Mouse (Mus musculus) kidney, postnatal 4 days (tissue): Measurements from ENCODE around the gene Stx1b.
"Not testable (repeated sequence)": the region's sequence is repeated elsewhere in the genome, so short reads cannot be mapped to it uniquely, and the experiment has no call there.

ENCODE experiments used
- DNase-seq, 2 experiments: peaks; one replicate each; pipeline ENCODE4 v3.0.0; 2021; ENCODE audit warnings: mixed read lengths in 2 of 2

The Stx1b gene

DNA sequence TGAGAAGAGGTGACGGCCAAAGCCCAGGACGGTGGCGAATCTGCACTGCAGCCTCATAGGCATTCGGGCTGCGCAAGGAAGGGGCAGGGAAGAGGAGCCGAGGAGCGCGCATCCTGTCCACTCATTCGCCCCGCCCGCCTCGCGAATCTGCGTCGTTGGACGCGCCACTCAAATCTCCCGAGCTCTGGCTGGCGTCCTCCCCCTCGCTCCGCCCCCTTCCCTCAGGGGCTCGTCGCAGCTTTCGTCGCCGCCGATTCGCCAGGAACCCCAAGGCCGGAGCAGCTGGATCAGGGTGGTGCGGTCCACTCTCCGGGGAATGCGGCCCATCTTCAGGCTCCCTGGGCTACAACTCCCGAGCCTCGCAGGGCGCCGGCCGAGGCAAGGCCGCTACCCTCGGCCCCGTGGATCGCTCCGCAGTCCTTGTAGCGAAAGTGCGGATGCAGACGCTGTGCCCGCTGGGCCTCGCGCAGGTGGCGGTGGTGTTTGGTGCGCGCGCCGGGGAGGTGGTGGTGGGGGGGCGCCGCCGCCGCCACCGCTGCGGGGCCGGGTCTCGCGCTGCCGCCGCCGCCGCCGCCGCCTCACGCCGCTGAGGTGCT lies 47.4 kb downstream of the Stx1b start:
- DNase-seq, result peak; percentile 99

DNA sequence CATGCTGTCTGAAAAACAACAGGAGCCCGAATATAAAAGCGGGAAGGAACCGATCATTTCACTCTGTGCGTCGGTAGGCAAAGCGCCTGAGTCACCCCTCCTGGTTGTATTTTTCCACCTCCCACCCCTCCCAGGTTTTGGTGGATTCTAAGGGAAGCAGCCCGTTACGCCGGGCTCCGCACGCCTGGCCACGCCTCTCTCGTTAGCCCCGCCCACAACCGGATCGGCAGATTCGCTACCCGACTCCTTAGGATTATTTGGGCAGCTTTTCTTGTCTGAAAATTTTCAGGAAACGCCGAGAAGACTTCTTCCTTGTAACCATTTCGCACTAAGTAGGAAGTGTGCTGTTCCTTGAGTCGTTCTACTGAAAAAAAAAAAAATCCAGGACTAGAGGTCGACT lies 47.9 kb downstream of the Stx1b start, which contains the start of gene Setd1a:
Gene Setd1a (plus strand): TSS at position 245 of the 400 bp plus-strand sequence.
- peak; percentile 95 for DNase-seq

GRCm38 (mm10) chr7:127775837-127776236 lies 48.5 kb downstream of the Stx1b start:
- not testable (repeated sequence) for DNase-seq

GRCm38 (mm10) chr7:127773664-127774384 lies 50.5 kb downstream of the Stx1b start:
- peak; percentile 82 to 90 for DNase-seq

GRCm38 (mm10) chr7:127772557-127772956 lies 51.8 kb downstream of the Stx1b start:
- DNase-seq, result no peak

- DNase-seq, result no peak
Measured at GRCm38 (mm10) chr7:127772080-127772479, 52.3 kb downstream of the Stx1b start.

GRCm38 (mm10) chr7:127771262-127771661 lies 53.1 kb downstream of the Stx1b start:
- DNase-seq, result no peak

DNA sequence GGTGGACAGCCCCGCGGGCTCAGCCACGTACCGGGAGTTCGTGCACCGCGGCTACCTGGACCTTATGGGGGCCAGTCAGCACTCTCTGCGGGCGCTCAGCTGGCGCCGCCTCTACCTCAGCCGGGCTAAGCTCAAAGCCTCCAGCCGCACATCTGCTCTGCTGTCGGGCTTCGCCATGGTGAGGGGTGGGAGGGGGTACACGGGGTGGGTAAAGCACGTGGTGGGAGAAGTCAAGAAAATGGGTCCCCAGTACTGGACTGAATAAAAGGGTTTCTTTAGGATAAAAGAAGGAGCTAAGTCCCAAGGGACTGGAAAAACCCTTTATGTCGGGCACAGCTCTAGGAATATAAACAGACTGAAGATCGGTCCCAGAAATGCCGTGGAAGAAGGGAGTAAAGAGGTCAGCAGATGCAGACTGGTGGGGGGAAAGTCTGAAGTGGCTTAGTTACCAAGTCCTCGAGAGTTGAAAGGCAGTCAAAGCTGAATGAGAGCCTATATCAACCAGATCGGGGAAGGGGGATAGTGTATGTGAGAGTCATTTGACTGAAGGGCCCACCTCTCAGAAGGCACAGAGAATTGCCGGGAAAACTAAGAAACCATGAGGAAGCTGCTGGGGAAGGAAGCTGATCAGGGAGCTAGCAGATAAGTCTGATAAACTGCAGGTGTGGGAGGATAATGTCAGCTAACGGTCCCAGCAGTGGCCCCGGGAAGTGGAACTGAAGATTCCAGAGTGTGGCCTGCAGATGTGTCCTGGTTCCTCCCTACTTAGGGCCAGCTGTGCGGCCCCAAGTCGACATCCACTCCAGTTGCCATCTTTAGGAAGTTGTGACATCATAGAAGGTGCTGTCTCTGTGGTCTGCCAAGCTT lies 54.1 kb downstream of the Stx1b start:
- peak in 1 of 2 experiments; percentile 39 for DNase-seq

DNA sequence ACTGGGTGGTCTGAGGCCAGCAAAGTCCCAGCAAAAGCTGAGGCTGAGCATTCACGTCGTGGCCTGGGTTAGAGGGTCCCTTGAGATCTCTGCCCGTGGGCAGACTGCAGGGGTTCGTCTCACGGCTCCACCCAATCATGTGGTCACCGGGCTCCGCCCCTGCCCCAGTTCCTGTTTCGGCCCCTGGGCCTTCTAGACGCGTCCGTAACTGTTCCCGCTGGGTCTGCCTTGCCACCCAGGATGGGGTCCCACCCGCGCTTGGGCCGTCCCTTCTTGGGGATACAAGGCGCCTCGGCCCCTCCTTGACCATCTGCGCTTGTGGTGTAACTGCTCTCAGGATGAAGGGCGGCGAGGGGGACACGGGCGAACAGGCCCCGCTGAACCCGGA lies 54.7 kb downstream of the Stx1b start, which contains the start of gene Orai3:
Gene Orai3 (plus strand): TSS at position 165 of the 388 bp plus-strand sequence.
- DNase-seq, result peak; percentile 91 to 94

GRCm38 (mm10) chr7:127768997-127769593 lies 55.3 kb downstream of the Stx1b start:
- DNase-seq, result peak; percentile 97

DNA sequence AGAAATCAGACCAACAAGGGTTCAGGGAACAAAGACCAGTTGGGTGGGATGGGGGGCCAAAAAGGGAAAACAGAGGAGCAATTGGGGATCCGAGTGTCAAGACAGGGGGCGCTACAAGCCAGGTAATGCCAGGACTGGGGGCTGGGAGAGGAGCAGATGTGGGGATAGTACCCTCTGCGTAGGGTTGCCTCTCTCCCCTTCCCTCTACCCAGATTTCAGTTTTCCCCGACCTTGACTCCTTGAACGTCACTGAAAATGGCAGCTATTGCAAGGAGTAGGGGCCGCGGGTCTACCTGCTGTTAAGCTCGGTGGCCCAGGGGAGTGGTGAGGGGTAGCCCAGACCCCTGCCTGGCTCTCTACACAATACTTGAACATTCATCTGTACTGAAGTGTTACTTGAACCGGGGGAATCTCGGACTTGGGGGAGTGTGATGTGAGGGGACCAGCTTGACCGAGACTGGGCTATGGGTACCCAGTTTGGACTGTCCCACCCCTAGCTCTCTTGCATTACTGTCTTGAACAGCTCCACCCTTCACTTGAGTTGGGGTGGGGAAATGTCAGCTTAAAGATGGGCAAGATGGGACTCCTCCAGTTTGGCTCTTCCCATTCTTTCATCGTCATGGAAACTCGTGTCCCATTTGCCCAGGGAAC lies 55.9 kb downstream of the Stx1b start:
- peak in 1 of 2 experiments; percentile 33 for DNase-seq

DNA sequence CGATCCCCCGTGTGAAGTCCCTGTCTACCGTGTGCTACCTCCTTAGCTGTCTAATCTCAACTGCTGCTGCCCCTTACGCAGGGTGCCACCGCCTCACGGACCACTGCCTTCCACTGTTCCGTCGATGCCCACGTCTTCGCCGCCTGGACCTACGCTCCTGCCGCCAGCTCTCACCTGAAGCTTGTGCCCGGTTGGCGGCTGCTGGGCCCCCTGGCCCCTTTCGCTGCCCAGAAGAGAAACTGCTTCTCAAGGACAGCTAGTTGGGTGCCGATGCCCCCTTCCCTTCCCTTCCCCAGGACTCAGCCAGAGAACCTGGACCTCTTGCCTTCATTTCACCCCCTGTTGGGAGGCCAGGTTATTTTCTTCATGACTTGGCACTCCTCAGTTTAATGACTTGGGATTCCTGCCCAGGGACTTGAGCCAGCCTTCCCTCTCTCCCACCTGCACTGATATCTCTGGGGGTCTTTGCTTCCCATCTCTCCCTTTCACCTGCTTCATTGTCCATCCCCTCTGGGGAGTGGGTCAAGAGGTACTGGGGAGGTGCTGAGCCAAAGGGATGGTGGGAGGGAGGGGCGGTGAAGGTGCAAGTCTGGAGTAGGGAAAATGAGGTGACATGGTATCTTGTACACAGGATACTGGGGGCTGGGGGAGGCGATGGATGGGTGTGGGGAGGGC lies 56.5 kb downstream of the Stx1b start:
- DNase-seq, result no peak

DNA sequence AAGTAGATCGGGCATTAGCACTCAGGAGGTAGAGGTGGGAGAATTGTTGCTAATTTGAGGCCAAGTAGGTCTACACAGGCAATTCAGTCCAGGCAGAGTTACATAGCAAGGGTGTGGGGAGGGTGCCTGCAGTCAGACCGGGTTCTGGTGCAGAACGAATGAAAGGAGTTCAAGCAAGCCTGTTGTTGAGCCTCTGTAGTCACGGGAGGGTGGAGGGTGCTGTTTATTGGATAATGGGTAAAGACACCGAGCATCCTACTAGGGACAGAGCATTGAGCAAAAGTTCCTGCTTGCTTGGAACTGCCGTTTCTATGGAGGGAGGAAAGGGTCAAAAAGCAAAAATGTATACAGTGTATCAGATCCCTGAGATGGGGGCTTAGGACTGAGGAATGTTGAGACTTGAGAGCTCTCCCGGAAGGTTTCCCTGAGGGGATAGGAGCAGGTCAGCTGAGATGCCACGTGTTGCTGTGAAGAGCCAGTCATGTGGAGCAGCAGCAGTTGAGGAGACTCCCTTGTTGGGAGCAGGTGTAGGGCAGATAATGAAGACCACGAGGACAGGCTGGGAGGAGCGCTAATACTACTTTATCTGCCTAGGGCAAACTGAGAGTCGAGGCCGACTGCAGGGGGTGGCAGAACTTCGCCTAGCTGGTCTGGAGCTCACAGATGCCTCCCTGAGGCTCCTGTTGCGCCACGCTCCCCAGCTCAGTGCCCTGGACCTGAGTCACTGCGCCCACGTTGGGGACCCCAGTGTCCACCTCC lies 57.3 kb downstream of the Stx1b start:
- no peak for DNase-seq

GRCm38 (mm10) chr7:127765756-127766155 lies 58.6 kb downstream of the Stx1b start:
- peak in 1 of 2 experiments; percentile 34 for DNase-seq

DNA sequence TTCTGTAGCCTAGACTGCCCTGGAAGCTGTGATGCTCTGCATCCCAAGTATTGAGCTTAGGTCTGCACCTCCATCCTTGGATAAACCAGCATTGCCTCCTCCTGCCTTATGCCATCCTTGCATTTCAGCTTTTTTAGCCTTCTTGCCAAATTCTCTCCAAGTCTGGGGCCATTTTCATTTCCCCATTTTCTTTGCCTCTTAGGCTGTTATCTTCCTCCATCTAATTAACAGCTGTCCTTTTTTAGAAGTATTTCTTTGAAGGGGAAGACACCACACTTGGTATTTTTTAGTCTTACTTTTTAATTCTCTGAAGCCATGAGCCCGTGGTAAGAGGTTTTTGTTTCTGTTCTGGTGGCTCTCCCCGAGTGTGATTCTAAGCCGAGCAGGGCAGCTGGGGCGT lies 60.7 kb downstream of the Stx1b start:
- DNase-seq, result no peak

DNA sequence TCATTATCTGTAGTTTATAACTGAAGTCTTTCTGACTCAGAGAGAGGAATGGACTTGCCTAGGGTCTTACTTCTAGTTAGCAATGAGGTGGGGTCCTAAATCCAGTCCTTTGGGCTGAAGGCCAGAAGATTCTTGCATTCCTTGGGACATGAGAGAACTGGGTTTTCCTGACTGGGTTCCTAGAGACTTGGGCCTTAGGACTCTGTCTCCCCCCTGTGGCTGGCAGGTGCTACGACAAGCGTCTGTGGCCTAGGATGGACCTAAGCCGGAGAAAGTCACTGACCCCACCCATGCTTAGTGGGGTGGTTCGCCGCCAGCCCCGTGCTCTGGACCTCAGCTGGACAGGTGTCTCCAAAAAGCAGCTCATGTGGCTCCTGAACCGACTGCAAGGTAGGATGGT lies 63.3 kb downstream of the Stx1b start:
- peak; percentile 81 to 85 for DNase-seq

- no peak for DNase-seq
Measured at GRCm38 (mm10) chr7:127760478-127760877, 63.9 kb downstream of the Stx1b start.

DNA sequence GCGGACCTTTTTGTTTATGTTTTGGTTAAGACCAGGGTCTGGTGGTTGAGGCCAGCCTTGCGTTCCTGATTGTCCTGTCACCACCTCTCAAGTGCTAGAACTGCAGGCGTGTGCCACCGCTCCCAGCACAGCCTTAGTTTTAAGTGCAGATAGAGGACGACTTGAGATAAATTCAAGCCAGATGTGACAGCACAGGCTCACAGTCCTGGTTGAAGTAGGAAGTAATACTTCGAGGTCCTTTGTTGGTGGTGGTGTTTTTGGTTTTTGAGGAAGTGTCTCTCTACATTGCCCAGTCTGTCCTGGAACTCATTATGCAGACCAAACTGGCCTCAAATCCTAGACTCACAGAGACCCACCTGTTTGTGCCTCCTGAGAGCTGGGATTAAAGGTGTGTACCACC lies 64.6 kb downstream of the Stx1b start:
- DNase-seq, result no peak
